Mouse (Mus musculus): Measurements from ENCODE around the gene Tex44. TPM values are rescaled to one million over a fixed set of nuclear protein-coding genes. Genes with fewer than 3 reads are reported as not detected.

The Tex44 gene
- total and polyA plus RNA-seq, 2 experiments from 2014 or later, result not detected

- H3K9me3 ChIP-seq (ENCODE audit: low read length), result no peaks in the 10 kb centered on the region
- DNase-seq (ENCODE audit: low spot score), result no peak
- no peaks in the 10 kb centered on the region for H3K36me3 ChIP-seq (ENCODE audit: insufficient read depth, low read length)
- 0 out of 2 replicates have a peak, but pooled peaks cover under 1% of the 10 kb centered on the region for H3K4me1 ChIP-seq (ENCODE audit: insufficient read depth, low read length)
- no peak overlapping the region for H3K27ac ChIP-seq
- no peaks in the 10 kb centered on the region for H3K27me3 ChIP-seq (ENCODE audit: insufficient read depth, low read length)
- 67% methylated on average over 5 of the region's 5 CpGs for WGBS
- H3K9ac ChIP-seq (replicated peaks; ENCODE audit: low read length), result no peak overlapping the region
- no peak for TF ChIP-seq CTCF (IDR thresholded peaks at IDR 0.05; ENCODE audit: low read depth)
- no peak overlapping the region for H3K4me3 ChIP-seq (ENCODE audit: low read length)
- ATAC-seq, result no peak
- H3K4me2 ChIP-seq (ENCODE audit: low read depth, low read length), result no peak overlapping the region
Observed at GRCm38 (mm10) chr1:86452713-86453112, 26.6 kb downstream of the Tex44 start.

- no peak overlapping the region for H3K4me2 ChIP-seq (ENCODE audit: low read depth, low read length)
- H3K4me1 ChIP-seq (ENCODE audit: insufficient read depth, low read length), result no peaks in the 10 kb centered on the region
- no peak for ATAC-seq
- 67% methylated on average over 13 of the region's 13 CpGs for WGBS
- DNase-seq (ENCODE audit: low spot score), result no peak
- TF ChIP-seq CTCF (IDR thresholded peaks at IDR 0.05; ENCODE audit: low read depth), result no peak
- no peaks in the 10 kb centered on the region for H3K9me3 ChIP-seq (ENCODE audit: low read length)
- H3K9ac ChIP-seq (replicated peaks; ENCODE audit: low read length), result no peak overlapping the region
- H3K36me3 ChIP-seq (ENCODE audit: insufficient read depth, low read length), result no peaks in the 10 kb centered on the region
- H3K27ac ChIP-seq, result no peak overlapping the region
- no peaks in the 10 kb centered on the region for H3K27me3 ChIP-seq (ENCODE audit: insufficient read depth, low read length)
- H3K4me3 ChIP-seq (ENCODE audit: low read length), result no peak overlapping the region
Observed at GRCm38 (mm10) chr1:86456892-86457581, 30.9 kb downstream of the Tex44 start.

- no peak for DNase-seq (ENCODE audit: low spot score)
- Histone ChIP-seq H3K4me1 (ENCODE audit: insufficient read depth, low read length) (no peaks in the 10 kb centered on the region), H3K36me3 (ENCODE audit: insufficient read depth, low read length) (no peaks in the 10 kb centered on the region), H3K4me3 (ENCODE audit: low read length) (no peak overlapping the region), H3K9ac (replicated peaks; ENCODE audit: low read length) (no peak overlapping the region), H3K27me3 (ENCODE audit: insufficient read depth, low read length) (no peaks in the 10 kb centered on the region), H3K9me3 (ENCODE audit: low read length) (no peaks in the 10 kb centered on the region), H3K27ac (no peak overlapping the region), H3K4me2 (ENCODE audit: low read depth, low read length) (no peak overlapping the region)
- no peak for TF ChIP-seq CTCF (IDR thresholded peaks at IDR 0.05; ENCODE audit: low read depth)
- WGBS, result 82% methylated on average over 4 of the region's 4 CpGs
- ATAC-seq, result no peak
Observed at GRCm38 (mm10) chr1:86459371-86459770, 33.2 kb downstream of the Tex44 start.

- Histone ChIP-seq H3K4me2 (ENCODE audit: low read depth, low read length) (no peak overlapping the region), H3K27ac (peak overlapping the region; percentile 52; the same call in 1 of the 2 replicates), H3K9ac (replicated peaks; ENCODE audit: low read length) (no peak overlapping the region), H3K4me1 (ENCODE audit: insufficient read depth, low read length) (no peaks in the 10 kb centered on the region), H3K36me3 (ENCODE audit: insufficient read depth, low read length) (no peaks in the 10 kb centered on the region), H3K4me3 (ENCODE audit: low read length) (no peak overlapping the region), H3K9me3 (ENCODE audit: low read length) (no peaks in the 10 kb centered on the region), H3K27me3 (ENCODE audit: insufficient read depth, low read length) (no peaks in the 10 kb centered on the region)
- TF ChIP-seq CTCF (IDR thresholded peaks at IDR 0.05; ENCODE audit: low read depth), result no peak
- ATAC-seq (peak; percentile 62), DNase-seq (ENCODE audit: low spot score) (peak; percentile 19)
- 16% methylated on average over 9 of the region's 9 CpGs for WGBS
Observed at GRCm38 (mm10) chr1:86464223-86464874, 38.2 kb downstream of the Tex44 start.

GRCm38 (mm10) chr1:86464875-86465224 is 38.7 kb downstream of the Tex44 start:
- DNase-seq (ENCODE audit: low spot score) (no peak), ATAC-seq (peak; percentile 38; the same call in 1 of the 2 replicates)
- no peaks in the 10 kb centered on the region for H3K36me3 ChIP-seq (ENCODE audit: insufficient read depth, low read length)
- no peaks in the 10 kb centered on the region for H3K27me3 ChIP-seq (ENCODE audit: insufficient read depth, low read length)
- peak overlapping the region; percentile 52; the same call in 1 of the 2 replicates for H3K27ac ChIP-seq
- H3K4me1 ChIP-seq (ENCODE audit: insufficient read depth, low read length), result no peaks in the 10 kb centered on the region
- no peaks in the 10 kb centered on the region for H3K9me3 ChIP-seq (ENCODE audit: low read length)
- TF ChIP-seq CTCF (IDR thresholded peaks at IDR 0.05; ENCODE audit: low read depth), result no peak
- no peak overlapping the region for H3K4me3 ChIP-seq (ENCODE audit: low read length)
- WGBS, result 37% methylated on average over 4 of the region's 4 CpGs
- H3K9ac ChIP-seq (replicated peaks; ENCODE audit: low read length), result no peak overlapping the region
- no peak overlapping the region for H3K4me2 ChIP-seq (ENCODE audit: low read depth, low read length)

GRCm38 (mm10) chr1:86467416-86467815 is 41.3 kb downstream of the Tex44 start:
- H3K9me3 ChIP-seq (ENCODE audit: low read length), result no peaks in the 10 kb centered on the region
- H3K36me3 ChIP-seq (ENCODE audit: insufficient read depth, low read length), result no peaks in the 10 kb centered on the region
- no peak overlapping the region for H3K27ac ChIP-seq
- H3K9ac ChIP-seq (replicated peaks; ENCODE audit: low read length), result no peak overlapping the region
- no peaks in the 10 kb centered on the region for H3K27me3 ChIP-seq (ENCODE audit: insufficient read depth, low read length)
- no peak overlapping the region for H3K4me3 ChIP-seq (ENCODE audit: low read length)
- DNase-seq (ENCODE audit: low spot score), result no peak
- peaks cover 6% of the 10 kb centered on the region; the same call in 1 of the 2 replicates for H3K4me1 ChIP-seq (ENCODE audit: insufficient read depth, low read length)
- no peak overlapping the region for H3K4me2 ChIP-seq (ENCODE audit: low read depth, low read length)
- ATAC-seq, result no peak
- TF ChIP-seq CTCF (IDR thresholded peaks at IDR 0.05; ENCODE audit: low read depth), result no peak
- WGBS, result 95% methylated on average over 8 of the region's 8 CpGs

- Histone ChIP-seq H3K27me3 (ENCODE audit: insufficient read depth, low read length) (no peaks in the 10 kb centered on the region), H3K4me2 (ENCODE audit: low read depth, low read length) (no peak overlapping the region), H3K9me3 (ENCODE audit: low read length) (no peaks in the 10 kb centered on the region), H3K4me3 (ENCODE audit: low read length) (no peak overlapping the region), H3K36me3 (ENCODE audit: insufficient read depth, low read length) (no peaks in the 10 kb centered on the region), H3K4me1 (ENCODE audit: insufficient read depth, low read length) (peaks cover 6% of the 10 kb centered on the region; the same call in 1 of the 2 replicates), H3K9ac (replicated peaks; ENCODE audit: low read length) (no peak overlapping the region), H3K27ac (no peak overlapping the region)
- TF ChIP-seq CTCF (IDR thresholded peaks at IDR 0.05; ENCODE audit: low read depth), result no peak
- WGBS, result 100% methylated on average over 4 of the region's 4 CpGs
- DNase-seq (ENCODE audit: low spot score) (no peak), ATAC-seq (no peak)
Observed at GRCm38 (mm10) chr1:86469876-86470275, 43.7 kb downstream of the Tex44 start.
